Mouse (Mus musculus) ES-Bruce4 (cell line): ENCODE measurements around the gene Ccdc144b.

Source experiments
- CTCF ChIP-seq: IDR thresholded peaks from one replicate; pipeline ENCODE4 v1.8.1; 2011; ENCODE audit warnings: low read depth, low read length
- EP300 ChIP-seq: IDR thresholded peaks from 2 replicates; pipeline ENCODE4 v1.6.1; 2011; ENCODE audit warnings: low read depth, low read length; ENCODE audit not compliant: insufficient read depth
- POLR2A ChIP-seq: IDR thresholded peaks from one replicate; pipeline ENCODE4 v1.8.1; 2011; ENCODE audit warnings: low read length; ENCODE audit not compliant: insufficient read depth

DNA sequence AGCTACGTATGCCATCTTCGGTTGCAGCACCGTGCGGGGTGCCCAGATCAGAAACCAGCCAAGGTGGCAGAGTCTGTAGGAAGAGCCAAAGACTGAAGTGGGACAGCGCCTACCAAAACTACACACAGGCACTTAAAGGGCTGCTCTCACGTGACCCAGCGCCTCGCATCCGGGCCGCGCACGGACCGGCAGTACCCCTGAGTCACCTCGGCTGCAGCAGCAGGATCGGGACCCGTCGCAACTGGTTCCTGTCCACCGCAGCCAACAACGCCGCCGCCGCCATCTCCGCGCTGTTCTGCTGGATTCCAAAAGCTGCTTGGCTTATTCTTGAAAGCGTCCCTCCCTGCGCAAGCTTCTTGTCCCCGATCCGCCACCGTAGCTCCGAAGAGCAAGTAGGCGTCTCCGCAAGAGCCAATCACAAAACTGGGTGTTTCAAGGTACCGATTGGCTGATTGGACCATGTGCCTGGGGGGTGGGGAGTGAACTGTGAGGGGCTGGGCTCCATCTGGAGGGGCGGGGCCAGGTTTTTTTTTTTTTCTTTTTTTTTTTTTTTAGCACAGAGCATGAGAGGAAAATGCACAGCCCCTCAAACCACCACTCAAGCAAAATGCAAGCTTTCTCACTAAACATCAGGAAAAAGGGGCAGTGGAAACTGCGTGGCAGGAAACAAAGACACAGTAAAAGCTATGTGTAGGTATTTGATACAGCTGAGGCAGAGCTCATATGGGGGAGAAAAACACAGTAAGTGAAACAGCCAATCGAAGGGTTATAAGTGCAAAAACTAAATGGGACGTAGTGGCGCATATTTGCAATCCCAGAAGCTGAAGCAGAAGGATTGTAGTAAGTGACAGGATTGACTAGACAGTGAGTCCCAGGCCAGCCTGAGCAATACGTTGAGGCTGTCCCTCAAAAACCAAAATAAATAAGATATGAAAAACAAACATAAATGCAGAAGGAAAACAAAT lies 52.8 kb downstream of the Ccdc144b start, which contains the start of gene Mccc1:
- TF ChIP-seq EP300 (no peak), CTCF (no peak), POLR2A (no peak)
